Mouse (Mus musculus) heart, embryonic 12.5 days (tissue): ENCODE measurements at regions not wholly inside any gene's neighbourhood (a gene's known extent, or its start where the extent isn't known, plus 50 kb on each side); places are given as distances from the start of the nearest gene placed in this dataset.

Experiments
- ATAC-seq: fragments of 200-750 bp; cut with Nextera tagmentation; 2 replicates; pipeline ENCODE4 v1.8.0; 2017; ENCODE audit warnings: moderate TSS enrichment, moderate library complexity; ENCODE audit not compliant: insufficient number of reproducible peaks, low FRiP score
- H3K27ac ChIP-seq: fragments of 300-500 bp; sonication (generic); 2 replicates; pipeline ENCODE4 v1.5.1; 2016; ENCODE audit warnings: mild to moderate bottlenecking, moderate library complexity; ENCODE audit not compliant: poor library complexity, severe bottlenecking
- H3K27me3 ChIP-seq: fragments of 300-500 bp; sonication (generic); replicated peaks from 2 replicates; pipeline ENCODE4 v1.6.1; 2016; ENCODE audit warnings: mild to moderate bottlenecking, moderate library complexity
- H3K36me3 ChIP-seq: fragments of 300-500 bp; sonication (generic); 2 replicates; pipeline ENCODE4 v1.6.1; 2016; ENCODE audit warnings: mild to moderate bottlenecking, moderate library complexity
- H3K4me1 ChIP-seq: fragments of 300-500 bp; sonication (generic); replicated peaks from 2 replicates; pipeline ENCODE4 v1.6.1; 2016; ENCODE audit warnings: mild to moderate bottlenecking
- H3K4me2 ChIP-seq: fragments of 300-500 bp; sonication (generic); 2 replicates; pipeline ENCODE4 v1.6.1; 2016; ENCODE audit warnings: mild to moderate bottlenecking, moderate library complexity
- H3K4me3 ChIP-seq: fragments of 300-500 bp; sonication (generic); 2 replicates; pipeline ENCODE4 v1.5.1; 2016; ENCODE audit warnings: mild to moderate bottlenecking
- H3K9ac ChIP-seq: fragments of 300-500 bp; sonication (generic); 2 replicates; pipeline ENCODE4 v1.6.1; 2016; ENCODE audit warnings: mild to moderate bottlenecking, moderate library complexity
- H3K9me3 ChIP-seq: fragments of 300-500 bp; sonication (generic); replicated peaks from 2 replicates; pipeline ENCODE4 v1.6.1; 2016; ENCODE audit warnings: mild to moderate bottlenecking, moderate library complexity
- WGBS: fragments of 180-500 bp; shearing (Covaris S2); methylation state at CpG from one replicate; pipeline ENCODE4 v1.1.7; 2016; 5-methylcytosine and 5-hydroxymethylcytosine counted together

DNA sequence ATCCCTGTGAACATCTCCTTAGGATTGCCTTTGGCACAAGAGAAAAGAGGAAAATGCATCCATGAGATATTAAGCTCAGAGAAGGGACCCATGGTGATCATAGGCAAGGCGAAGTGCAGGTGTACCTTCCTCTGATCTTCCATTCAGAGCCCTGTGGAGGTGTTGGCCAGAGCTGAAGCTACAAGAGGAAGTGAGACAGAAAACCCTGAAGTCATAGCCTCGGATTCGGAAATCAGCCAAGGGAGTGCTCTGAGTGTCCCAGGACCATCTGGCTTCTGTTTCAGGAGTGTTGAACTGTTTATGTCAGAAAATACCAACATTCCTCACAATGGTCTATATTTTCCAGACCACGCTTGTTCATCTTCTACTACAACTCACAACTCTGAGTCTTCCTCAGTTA lies 271.6 kb downstream of the Ccser2 start:
- ATAC-seq = no peak
- Histone ChIP-seq H3K36me3 (no peaks in the 10 kb centered on the region), H3K27me3 (no peaks in the 10 kb centered on the region), H3K9ac (no peak overlapping the region), H3K27ac (no peak overlapping the region), H3K4me3 (no peak overlapping the region), H3K4me2 (no peak overlapping the region), H3K4me1 (0 out of 2 replicates have a peak, but pooled peaks cover 3% of the 10 kb centered on the region), H3K9me3 (no peaks in the 10 kb centered on the region)
- 74% methylated on average over 4 of the region's 4 CpGs for WGBS

DNA sequence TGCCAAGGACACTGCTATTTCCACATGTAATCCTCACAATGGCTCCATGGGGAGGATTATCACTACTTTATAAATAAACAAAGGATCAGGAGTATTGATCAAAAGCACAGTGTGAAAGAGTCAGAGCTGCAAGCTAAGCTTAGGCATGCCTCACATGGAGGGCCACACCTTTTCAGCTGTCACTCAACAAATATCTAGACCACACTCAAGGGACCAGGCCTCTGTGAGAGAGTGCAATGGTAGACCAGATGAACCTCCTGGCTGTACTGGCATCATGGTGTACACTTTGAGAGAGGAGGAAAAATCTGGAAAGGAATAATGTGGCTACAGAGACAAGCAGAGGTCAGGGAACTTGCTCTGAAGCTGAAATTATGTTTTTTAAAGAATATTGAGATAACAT lies 276.6 kb downstream of the Ccser2 start:
- ATAC-seq = no peak
- no peaks in the 10 kb centered on the region for H3K9me3 ChIP-seq
- H3K27me3 ChIP-seq = no peaks in the 10 kb centered on the region
- H3K36me3 ChIP-seq = no peaks in the 10 kb centered on the region
- H3K4me1 ChIP-seq = 0 out of 2 replicates have a peak, but pooled peaks cover 3% of the 10 kb centered on the region
- H3K4me2 ChIP-seq = no peak overlapping the region
- H3K4me3 ChIP-seq = no peak overlapping the region
- no peak overlapping the region for H3K27ac ChIP-seq
- H3K9ac ChIP-seq = no peak overlapping the region

DNA sequence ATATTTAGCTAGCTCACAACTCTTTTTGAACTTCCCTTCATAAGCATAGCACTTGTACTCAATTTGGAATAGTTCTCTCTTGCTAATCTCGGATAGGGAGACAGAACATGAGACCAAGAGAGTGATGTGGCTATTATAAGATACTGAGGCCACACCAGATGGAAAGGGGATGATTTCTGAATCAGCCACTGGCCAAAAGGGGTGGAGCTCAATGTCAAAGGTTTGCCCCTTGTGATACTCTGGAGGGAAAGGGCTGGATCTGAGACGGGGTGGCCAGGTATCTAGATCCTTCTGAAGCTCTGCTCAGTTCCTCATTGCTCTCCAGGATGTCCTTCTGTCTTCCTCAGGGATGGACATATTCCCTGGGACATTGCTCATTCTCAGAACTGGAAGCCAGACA lies 277.6 kb downstream of the Ccser2 start:
- no peaks in the 10 kb centered on the region for H3K36me3 ChIP-seq
- no peak overlapping the region for H3K4me2 ChIP-seq
- 66% methylated on average over 2 of the region's 2 CpGs for WGBS
- no peak overlapping the region for H3K9ac ChIP-seq
- H3K4me1 ChIP-seq = 0 out of 2 replicates have a peak, but pooled peaks cover 3% of the 10 kb centered on the region
- H3K4me3 ChIP-seq = no peak overlapping the region
- no peak overlapping the region for H3K27ac ChIP-seq
- H3K9me3 ChIP-seq = no peaks in the 10 kb centered on the region
- no peak for ATAC-seq
- no peaks in the 10 kb centered on the region for H3K27me3 ChIP-seq

DNA sequence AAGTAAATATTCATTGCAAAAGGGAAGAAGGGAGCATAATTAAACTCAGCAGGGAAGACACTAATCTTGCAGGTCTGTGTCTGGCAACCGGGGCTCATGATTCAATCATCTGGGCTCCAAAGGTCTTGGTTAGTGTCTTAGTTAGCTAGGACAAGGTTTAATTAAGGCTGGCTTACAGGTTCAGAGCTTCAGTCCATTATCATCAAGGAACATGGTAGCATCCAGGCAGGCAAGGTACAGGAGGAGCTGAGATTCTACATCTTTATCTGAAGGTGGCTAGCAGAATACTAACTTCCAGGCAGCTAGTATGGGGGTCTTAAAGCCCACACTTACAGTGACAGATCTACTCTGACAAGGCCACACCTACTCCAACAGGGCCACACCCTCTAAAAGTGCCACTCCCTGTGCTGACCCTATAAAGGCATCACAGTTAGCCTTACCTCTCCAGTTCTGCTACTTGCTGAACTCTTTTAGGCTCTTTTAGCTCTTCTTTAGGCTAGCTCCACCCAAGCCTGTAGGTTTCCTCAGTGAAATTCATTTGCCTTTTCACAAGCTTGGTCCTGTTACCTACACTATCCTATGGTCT lies 309.8 kb downstream of the Ccser2 start:
- peak; percentile 83 for ATAC-seq
- Histone ChIP-seq H3K9me3 (peaks cover 3% of the 10 kb centered on the region), H3K4me2 (no peak overlapping the region), H3K27me3 (no peaks in the 10 kb centered on the region), H3K27ac (no peak overlapping the region), H3K4me3 (no peak overlapping the region), H3K36me3 (no peaks in the 10 kb centered on the region), H3K4me1 (peaks cover 6% of the 10 kb centered on the region), H3K9ac (no peak overlapping the region)
- 63% methylated on average over 1 of the region's 1 CpGs for WGBS

DNA sequence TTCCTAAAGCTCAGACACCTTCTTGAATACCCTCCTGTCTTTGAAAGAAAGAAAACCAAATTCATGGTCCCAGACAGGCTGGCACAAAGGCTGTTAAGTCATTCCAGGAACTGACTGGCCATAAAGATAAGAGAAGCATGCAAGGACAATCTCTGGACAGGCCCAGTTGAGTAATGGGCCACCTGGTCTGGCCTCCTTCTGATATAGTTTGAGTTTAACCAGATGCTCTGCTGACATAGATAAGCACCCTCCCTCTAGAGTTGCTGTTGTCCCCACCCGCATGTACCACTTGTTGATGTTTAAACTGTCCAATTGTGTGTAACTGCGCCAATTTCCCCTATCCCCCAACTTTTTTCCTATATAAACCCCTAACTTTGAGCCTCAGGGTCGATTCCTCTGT lies 310.4 kb downstream of the Ccser2 start:
- 34% methylated on average over 3 of the region's 3 CpGs for WGBS
- Histone ChIP-seq H3K4me3 (no peak overlapping the region), H3K9me3 (peaks cover 3% of the 10 kb centered on the region), H3K36me3 (no peaks in the 10 kb centered on the region), H3K9ac (no peak overlapping the region), H3K27ac (no peak overlapping the region), H3K27me3 (no peaks in the 10 kb centered on the region), H3K4me2 (no peak overlapping the region), H3K4me1 (peaks cover 11% of the 10 kb centered on the region)
- ATAC-seq = peak; percentile 88

DNA sequence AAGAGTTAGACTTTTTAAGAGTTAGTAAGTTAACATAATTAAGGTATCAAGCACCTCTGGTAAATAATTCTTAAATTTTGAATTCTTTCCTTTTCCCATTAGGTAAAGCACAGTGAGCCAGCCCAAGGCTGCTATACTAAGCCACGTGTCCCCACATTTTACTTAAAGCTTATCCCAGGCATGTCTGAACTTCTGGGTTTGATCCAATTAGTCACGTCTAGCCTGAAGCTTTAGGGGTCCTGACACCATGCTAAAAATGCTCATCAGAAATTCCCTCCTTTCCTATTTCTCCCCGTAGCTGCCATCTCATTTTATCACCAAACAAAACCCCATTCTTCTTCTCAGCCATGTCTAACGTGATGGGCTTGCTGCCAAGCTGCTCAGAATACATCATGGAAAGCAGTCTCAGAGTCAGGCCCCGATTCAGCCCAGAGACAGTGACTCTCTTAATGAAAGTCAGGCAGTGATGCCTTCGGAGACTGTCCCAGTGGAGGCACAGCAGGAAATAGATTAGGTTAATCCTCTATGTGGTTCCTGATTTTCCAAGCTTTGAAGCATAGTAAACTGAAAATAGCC lies 315.5 kb downstream of the Ccser2 start:
- H3K4me1 ChIP-seq = peaks cover 34% of the 10 kb centered on the region
- no peak overlapping the region for H3K4me2 ChIP-seq
- H3K9me3 ChIP-seq = peaks cover 1% of the 10 kb centered on the region; the same call in 1 of the 2 replicates
- H3K4me3 ChIP-seq = no peak overlapping the region
- no peaks in the 10 kb centered on the region for H3K27me3 ChIP-seq
- no peak overlapping the region for H3K9ac ChIP-seq
- WGBS = 14% methylated on average over 6 of the region's 6 CpGs
- ATAC-seq = peak; percentile 75
- no peaks in the 10 kb centered on the region for H3K36me3 ChIP-seq
- peak overlapping the region; percentile 35 for H3K27ac ChIP-seq

DNA sequence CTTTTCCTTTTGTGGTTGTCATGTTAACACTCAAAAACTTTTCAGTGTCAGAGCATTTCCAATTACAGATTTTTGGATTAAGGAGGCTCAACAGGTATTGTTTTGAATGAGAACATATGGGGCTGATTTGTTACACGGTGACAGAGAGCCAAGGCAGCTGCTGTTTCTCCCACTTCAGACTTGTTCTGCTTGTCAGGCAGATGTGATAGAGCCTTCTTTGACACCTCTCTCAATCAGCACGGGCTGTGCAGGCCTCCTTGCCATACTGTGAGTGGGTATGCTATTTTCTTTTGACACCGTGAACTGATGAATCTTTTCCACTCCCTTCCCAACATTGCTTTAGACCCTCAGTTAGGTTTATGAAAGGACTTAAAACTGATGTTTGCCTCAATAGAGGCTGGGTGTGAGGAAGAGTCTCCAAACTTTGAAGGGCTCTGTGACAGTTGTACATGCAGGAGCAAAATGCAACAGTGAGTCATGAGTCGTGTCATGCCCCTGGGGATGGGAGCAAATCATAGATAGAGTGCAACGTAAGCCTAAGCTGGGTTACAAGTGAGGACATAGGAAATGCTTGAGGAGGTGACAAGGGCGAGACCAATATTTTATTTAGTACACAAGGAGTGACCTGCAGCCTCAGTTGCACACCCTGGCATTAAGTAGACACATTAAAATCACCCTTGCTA lies 317.4 kb downstream of the Ccser2 start:
- Histone ChIP-seq H3K9me3 (no peaks in the 10 kb centered on the region), H3K4me2 (peak overlapping the region; percentile 17; the same call in 1 of the 2 replicates), H3K4me1 (peaks cover 36% of the 10 kb centered on the region), H3K27ac (no peak overlapping the region), H3K4me3 (no peak overlapping the region), H3K9ac (no peak overlapping the region), H3K27me3 (0 out of 2 replicates have a peak, but pooled peaks cover 4% of the 10 kb centered on the region), H3K36me3 (no peaks in the 10 kb centered on the region)
- ATAC-seq = peak; percentile 84
- 19% methylated on average over 6 of the region's 6 CpGs for WGBS

DNA sequence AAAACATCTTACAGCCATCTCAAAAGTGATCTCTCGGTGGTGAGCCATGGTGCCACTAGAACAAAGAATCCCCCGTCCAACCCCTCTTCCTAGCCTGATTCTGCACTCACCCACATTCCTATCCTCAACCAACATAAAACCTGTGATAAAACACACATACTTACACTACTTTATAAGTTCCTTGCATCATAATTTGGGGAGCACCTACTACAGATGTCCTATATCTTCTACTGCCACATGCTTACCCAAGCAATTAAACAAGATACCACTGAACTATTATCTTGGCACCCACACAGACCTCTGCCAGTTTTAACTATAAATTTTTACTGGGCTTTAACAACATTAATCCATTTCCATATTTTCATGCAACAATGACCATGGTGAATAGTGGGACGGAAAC lies 321.9 kb downstream of the Ccser2 start:
- Histone ChIP-seq H3K36me3 (no peaks in the 10 kb centered on the region), H3K4me2 (no peak overlapping the region), H3K9ac (no peak overlapping the region), H3K4me3 (no peak overlapping the region), H3K27ac (no peak overlapping the region), H3K9me3 (no peaks in the 10 kb centered on the region), H3K27me3 (0 out of 2 replicates have a peak, but pooled peaks cover 4% of the 10 kb centered on the region), H3K4me1 (peaks cover 13% of the 10 kb centered on the region)
- WGBS = 75% methylated on average over 3 of the region's 3 CpGs
- ATAC-seq = no peak

DNA sequence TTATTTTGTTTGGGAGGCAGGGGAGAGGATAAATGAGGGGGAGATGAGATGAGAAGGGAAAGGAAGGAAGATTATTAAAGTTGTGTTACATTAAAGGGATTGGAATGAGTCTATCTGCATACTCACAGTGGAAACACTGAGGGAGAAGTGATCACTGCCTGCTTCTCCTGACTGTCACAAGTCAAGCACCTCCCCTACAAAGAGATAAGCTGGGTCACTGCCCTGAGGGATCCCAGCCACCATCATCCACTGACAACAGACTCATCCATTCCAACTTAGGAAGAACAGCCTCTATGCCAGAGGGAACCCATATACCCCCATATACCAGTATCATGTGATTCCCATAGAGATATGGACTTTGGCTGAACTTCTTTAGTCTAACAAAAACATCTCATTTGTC lies 322.3 kb downstream of the Ccser2 start:
- no peaks in the 10 kb centered on the region for H3K9me3 ChIP-seq
- H3K36me3 ChIP-seq = no peaks in the 10 kb centered on the region
- no peak overlapping the region for H3K4me2 ChIP-seq
- peaks cover 9% of the 10 kb centered on the region for H3K4me1 ChIP-seq
- no peak for ATAC-seq
- H3K27me3 ChIP-seq = 0 out of 2 replicates have a peak, but pooled peaks cover 4% of the 10 kb centered on the region
- H3K27ac ChIP-seq = no peak overlapping the region
- no peak overlapping the region for H3K9ac ChIP-seq
- H3K4me3 ChIP-seq = no peak overlapping the region

DNA sequence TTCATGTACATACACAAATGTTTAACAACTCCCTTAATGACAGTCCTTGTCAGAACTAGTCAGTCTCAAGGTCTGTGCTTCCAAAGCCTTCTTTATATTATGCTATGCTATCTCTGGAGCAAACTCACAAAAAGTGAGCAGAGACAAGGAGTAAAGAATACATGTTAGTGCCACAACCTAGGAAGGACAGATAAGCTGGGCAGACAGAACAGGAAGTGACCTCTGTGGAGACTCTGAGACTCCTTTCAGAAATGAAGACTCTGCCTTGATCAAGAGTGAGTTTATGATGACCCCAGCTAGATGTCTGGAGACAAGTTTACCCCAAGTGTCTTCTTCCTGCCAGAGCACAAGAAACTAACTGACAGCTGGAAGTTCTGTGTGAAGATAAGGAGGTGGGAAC lies 343.8 kb downstream of the Ccser2 start:
- no peaks in the 10 kb centered on the region for H3K27me3 ChIP-seq
- peaks cover 6% of the 10 kb centered on the region; the same call in 1 of the 2 replicates for H3K4me1 ChIP-seq
- ATAC-seq = no peak
- no peak overlapping the region for H3K9ac ChIP-seq
- no peak overlapping the region for H3K4me3 ChIP-seq
- H3K4me2 ChIP-seq = no peak overlapping the region
- H3K27ac ChIP-seq = no peak overlapping the region
- no peaks in the 10 kb centered on the region for H3K36me3 ChIP-seq
- 0 out of 2 replicates have a peak, but pooled peaks cover 4% of the 10 kb centered on the region for H3K9me3 ChIP-seq

DNA sequence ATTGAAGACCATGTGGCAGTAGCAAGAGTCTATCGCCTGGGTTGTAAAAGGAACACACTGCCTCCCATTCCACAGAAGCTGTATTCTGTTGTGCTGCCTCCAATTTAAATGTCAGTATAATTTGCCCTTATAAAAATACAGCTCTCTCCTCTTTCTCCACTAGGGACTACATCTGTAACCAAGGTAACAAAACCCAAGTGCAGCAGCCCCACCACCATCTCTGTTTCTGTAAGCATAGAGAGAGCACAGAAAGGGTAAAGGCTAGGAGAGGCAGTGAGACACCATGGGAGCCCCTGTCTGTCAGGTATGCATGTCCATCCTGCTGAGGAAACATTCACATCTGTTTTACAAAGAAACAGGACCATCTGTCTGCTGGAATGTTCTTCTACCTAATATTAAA lies 344.4 kb downstream of the Ccser2 start:
- H3K4me3 ChIP-seq = no peak overlapping the region
- peaks cover 6% of the 10 kb centered on the region; the same call in 1 of the 2 replicates for H3K4me1 ChIP-seq
- H3K27me3 ChIP-seq = no peaks in the 10 kb centered on the region
- H3K9ac ChIP-seq = no peak overlapping the region
- no peaks in the 10 kb centered on the region for H3K36me3 ChIP-seq
- H3K9me3 ChIP-seq = 0 out of 2 replicates have a peak, but pooled peaks cover 4% of the 10 kb centered on the region
- no peak overlapping the region for H3K4me2 ChIP-seq
- no peak overlapping the region for H3K27ac ChIP-seq
- no peak for ATAC-seq
- WGBS = 86% methylated on average over 1 of the region's 1 CpGs
